Mouse (Mus musculus): Measurements from ENCODE around the gene Mok. TPM values are rescaled to one million over a fixed set of nuclear protein-coding genes. Genes with fewer than 3 reads are reported as not detected.

The Mok gene
- polyA plus RNA-seq, 1 experiment from 2014 or later: 4.0 TPM

DNA sequence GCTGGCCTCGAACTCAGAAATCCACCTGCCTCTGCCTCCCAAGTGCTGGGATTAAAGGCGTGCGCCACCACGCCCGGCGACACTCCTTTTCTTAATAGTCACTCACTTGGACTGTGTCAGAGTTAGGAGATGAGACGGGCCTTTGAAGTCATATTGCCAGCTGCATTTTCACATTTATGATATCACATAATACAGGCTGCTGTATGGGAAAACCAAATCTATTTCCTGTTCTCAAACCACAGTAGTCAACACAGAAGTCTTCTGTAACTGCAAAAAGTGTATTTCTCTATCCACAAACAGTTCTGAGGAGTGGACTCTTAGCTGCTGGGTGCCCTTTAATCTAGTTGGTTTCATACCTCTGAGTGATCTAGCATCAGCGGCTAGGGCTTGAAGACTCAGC is 81.8 kb downstream of the Mok start:
- H3K36me3 ChIP-seq: peaks cover 23% of the 10 kb centered on the region
- no peaks in the 10 kb centered on the region; the same call in 1 of the 2 replicates for H3K9me3 ChIP-seq (replicated peaks)
- no peak overlapping the region for H3K9ac ChIP-seq
- H3K27ac ChIP-seq (ENCODE audit: poor library complexity, severe bottlenecking): no peak overlapping the region
- peaks cover 14% of the 10 kb centered on the region for H3K4me1 ChIP-seq (replicated peaks)
- no peaks in the 10 kb centered on the region for H3K27me3 ChIP-seq (replicated peaks)
- no peak overlapping the region for H3K4me2 ChIP-seq
- H3K4me3 ChIP-seq: no peak overlapping the region
- ATAC-seq (ENCODE audit: insufficient number of reproducible peaks, low FRiP score): no peak
- 89% methylated on average over 8 of the region's 8 CpGs for WGBS

Other genes with a start within 250 kb of the Mok start
- gene Dync1h1, start 239.5 kb downstream of the Mok start, polyA plus RNA-seq (2016; fragmentation: Nextera tagmentation; extraction: Ambion mirVana): 48.2 and 61.5 TPM in 2 replicates
- gene 1700001K19Rik, start 158.3 kb downstream of the Mok start, polyA plus RNA-seq (2016; fragmentation: Nextera tagmentation; extraction: Ambion mirVana): not detected in 2 replicates
- gene Hsp90aa1, start 138.2 kb downstream of the Mok start, polyA plus RNA-seq (2016; fragmentation: Nextera tagmentation; extraction: Ambion mirVana): 648 and 662 TPM in 2 replicates
- gene Wdr20, start 103.0 kb downstream of the Mok start, polyA plus RNA-seq (2016; fragmentation: Nextera tagmentation; extraction: Ambion mirVana): 16.4 and 16.8 TPM in 2 replicates
- gene Zfp839, start 9.3 kb upstream of the Mok start, polyA plus RNA-seq (2016; fragmentation: Nextera tagmentation; extraction: Ambion mirVana): 3.9 and 5.4 TPM in 2 replicates
- gene Cinp, start 48.2 kb upstream of the Mok start, polyA plus RNA-seq (2016; fragmentation: Nextera tagmentation; extraction: Ambion mirVana): 63.3 and 66.7 TPM in 2 replicates
- gene Tecpr2, start 48.3 kb upstream of the Mok start, polyA plus RNA-seq (2016; fragmentation: Nextera tagmentation; extraction: Ambion mirVana): 3.8 and 4.5 TPM in 2 replicates
- 13.2 and 14.2 TPM in 2 replicates for gene Ankrd9, start 138.1 kb upstream of the Mok start, polyA plus RNA-seq (2016; fragmentation: Nextera tagmentation; extraction: Ambion mirVana)
- gene Rcor1, start 198.4 kb upstream of the Mok start, polyA plus RNA-seq (2016; fragmentation: Nextera tagmentation; extraction: Ambion mirVana): 8.8 and 9.2 TPM in 2 replicates